Mouse (Mus musculus) CD4-positive naive resting alpha-beta T cell, adult 76 days (primary cell): ENCODE measurements around the gene Lcn10. TPM values are rescaled to one million over a fixed set of nuclear protein-coding genes. Genes with fewer than 3 reads are reported as not detected.

Experiments used
- total RNA-seq: library from RNA; stranded (reverse); gene quantifications from one replicate; pipeline ENCODE4 v1.2.4, GENCODE M21; 2023

Gene Lcn10
- total RNA-seq: not detected

DNA sequence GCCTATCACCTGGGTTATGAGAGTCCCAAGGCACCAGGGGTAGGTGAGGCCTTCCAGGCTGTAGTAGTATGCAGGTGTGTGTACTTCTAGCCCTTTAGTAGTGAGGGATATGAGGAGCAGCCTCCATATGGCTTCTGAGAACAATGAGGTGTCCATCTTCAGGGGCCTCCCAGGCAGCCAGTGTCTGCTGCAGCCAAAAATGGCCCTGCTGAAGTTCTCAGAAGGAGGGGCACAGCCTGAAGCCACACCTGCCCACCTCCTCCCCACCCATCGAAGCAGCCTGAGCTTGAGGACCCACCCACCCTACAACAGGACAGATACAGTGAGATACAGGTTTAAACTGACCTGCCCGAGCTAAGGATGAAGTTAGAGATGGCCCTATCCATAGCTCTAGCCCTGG lies at the start of gene Lcn10:
Gene Lcn10, plus strand, starts transcription at position 301 of the 400 bp plus-strand sequence.

DNA sequence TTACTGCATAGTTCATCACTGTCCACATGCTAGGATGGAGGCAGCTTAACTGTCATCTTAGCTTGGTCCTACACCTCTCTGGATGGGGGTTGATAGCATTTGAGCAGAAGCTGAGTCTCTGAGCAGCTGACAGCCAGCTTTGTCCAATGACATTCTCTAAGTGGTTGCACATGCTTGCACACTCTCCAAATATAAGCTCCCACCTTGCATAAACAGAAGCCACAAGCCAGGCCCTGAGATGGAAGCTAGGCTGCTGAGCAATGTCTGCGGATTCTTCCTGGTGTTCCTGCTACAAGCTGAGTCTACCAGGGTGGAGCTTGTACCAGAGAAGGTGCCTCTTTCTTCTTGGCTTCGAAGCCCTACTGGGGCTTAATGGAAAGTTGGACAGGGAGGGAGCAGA lies 29.6 kb upstream of the Lcn10 start, which contains the start of gene Lcn8:
Gene Lcn8, plus strand, starts transcription at position 219 of the 400 bp plus-strand sequence.

DNA sequence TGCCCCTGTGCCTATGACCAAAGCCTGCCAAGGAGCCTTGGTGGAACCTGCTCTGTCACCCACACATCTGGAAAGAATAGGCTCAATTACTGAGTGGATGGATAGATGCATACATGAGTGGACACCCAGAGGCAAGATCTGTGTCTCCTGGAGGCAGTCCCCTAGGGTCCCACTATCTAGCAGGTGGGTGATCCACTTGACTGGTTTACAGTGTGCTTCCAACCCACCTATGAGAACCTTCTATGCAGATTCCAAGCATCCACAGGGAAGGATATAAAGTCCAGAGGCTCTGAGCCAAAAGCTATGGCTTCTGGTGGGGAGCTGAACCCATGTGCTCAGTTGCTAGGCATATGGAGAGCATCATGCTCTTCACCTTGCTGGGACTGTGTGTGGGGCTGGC lies 24.9 kb upstream of the Lcn10 start, which contains the start of gene Lcn5:
Gene Lcn5, plus strand, starts transcription at position 301 of the 400 bp plus-strand sequence.

DNA sequence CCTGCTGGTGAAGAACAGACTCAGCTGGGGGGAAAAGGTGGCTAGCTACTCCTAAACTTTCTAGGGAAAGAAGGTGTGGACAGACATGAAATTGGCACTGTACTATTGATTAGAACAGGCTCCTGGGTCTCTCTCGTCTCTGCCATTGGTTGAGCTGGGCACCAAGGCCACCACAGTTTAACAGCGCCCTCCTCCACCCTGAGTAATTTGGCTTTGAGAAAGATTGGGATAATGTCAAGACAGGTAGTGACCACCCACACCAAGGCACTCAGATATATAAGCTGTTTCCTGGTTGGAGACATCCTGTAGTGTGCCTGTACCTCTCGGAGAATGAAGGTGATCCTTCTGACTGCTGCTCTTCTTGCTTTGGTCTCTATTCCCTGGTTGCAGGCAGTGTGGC lies 6.0 kb upstream of the Lcn10 start, which contains the start of gene Lcn6:
Gene Lcn6, plus strand, starts transcription at position 301 of the 400 bp plus-strand sequence.

DNA sequence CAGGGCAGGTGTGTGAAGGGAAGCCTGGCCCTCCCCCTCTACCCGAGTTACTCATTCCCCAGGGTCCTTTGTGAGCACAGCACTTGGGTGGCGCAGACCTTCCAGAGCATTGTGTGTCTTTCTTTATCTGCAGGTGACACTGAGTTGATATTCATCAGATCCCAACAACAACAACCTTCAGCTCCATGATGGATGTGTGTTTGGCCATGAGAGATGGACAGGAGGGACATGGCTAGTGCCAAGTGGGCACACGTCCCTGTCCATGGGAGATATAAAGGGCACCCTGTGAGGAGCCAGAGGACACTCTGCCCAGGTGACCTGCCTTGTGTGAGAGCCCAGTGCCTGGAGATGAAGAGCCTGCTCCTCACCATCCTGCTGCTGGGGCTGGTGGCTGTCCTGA lies 17.2 kb downstream of the Lcn10 start, which contains the start of gene Obp2a:
Gene Obp2a, plus strand, starts transcription at position 301 of the 400 bp plus-strand sequence.

DNA sequence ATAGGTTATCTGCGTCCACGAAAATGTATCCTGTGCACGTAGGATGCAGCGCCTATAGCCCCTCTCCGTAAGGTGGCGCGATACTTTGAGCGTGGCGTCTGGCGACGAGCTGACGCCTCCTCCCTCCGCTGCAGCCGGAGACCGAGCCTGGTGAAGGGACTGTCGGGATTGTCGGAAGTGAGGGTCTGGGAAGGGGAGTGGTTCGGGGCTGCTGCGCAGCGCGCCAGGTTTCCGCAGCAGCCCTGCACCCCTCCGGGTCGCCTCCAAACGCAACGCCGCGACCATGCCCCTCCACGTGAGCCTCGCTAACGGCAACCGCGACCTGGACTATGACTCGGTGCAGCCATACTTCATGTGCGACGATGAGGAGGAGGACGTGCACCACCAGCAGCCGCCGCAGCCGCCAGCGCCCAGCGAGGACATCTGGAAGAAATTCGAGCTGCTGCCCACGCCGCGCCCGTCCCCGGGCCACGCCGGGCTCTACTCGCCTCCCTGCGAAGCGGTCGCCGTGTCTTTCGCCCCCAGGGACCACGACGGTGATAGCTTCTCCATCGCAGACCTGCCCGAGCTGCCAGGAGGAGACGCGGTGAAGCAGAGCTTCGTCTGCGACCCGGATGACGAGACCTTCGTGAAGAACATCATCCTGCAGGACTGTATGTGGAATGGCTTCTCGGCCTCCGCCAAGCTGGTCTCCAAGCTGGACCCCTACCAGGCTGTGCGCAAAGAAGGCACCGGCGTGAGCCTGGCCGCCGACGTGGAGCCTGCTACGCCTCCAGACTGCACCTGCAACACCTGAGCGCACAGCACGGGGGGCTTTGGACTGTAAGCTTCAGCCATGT lies 24.3 kb downstream of the Lcn10 start, which contains the start of gene Bmyc:
Gene Bmyc, plus strand, starts transcription at position 97 of the 839 bp plus-strand sequence.

Other genes with a start within 250 kb of the Lcn10 start
- gene Clic3, start 225.9 kb upstream of the Lcn10 start, total RNA-seq: not detected
- 74.0 TPM for gene Paxx, start 221.6 kb upstream of the Lcn10 start, total RNA-seq
- gene Ptgds, start 212.7 kb upstream of the Lcn10 start, total RNA-seq: not detected
- gene Lcn12, start 188.8 kb upstream of the Lcn10 start, total RNA-seq: not detected
- gene Fbxw5, start 182.0 kb upstream of the Lcn10 start, total RNA-seq: 61.4 TPM
- gene C8g, start 181.0 kb upstream of the Lcn10 start, total RNA-seq: 0.50 TPM
- gene Traf2, start 135.8 kb upstream of the Lcn10 start, total RNA-seq: 35.1 TPM
- 98.0 TPM for gene Edf1, start 124.9 kb upstream of the Lcn10 start, total RNA-seq
- gene Mamdc4, start 107.9 kb upstream of the Lcn10 start, total RNA-seq: 2.7 TPM
- 25.7 TPM for gene Phpt1, start 107.5 kb upstream of the Lcn10 start, total RNA-seq
- 0.38 TPM for gene Ajm1, start 101.0 kb upstream of the Lcn10 start, total RNA-seq
- gene Rabl6, start 74.2 kb upstream of the Lcn10 start, total RNA-seq: 100 TPM
- gene Ccdc183, start 65.0 kb upstream of the Lcn10 start, total RNA-seq: not detected
- gene Tmem141, start 60.7 kb upstream of the Lcn10 start, total RNA-seq: 0.79 TPM
- gene Fcna, start 54.7 kb upstream of the Lcn10 start, total RNA-seq: 7.5 TPM
- gene Lcn8, start 29.6 kb upstream of the Lcn10 start, total RNA-seq: not detected
- gene Lcn5, start 24.8 kb upstream of the Lcn10 start, total RNA-seq: not detected
- not detected for gene Lcn6, start 5.9 kb upstream of the Lcn10 start, total RNA-seq
- gene Obp2a, start 17.3 kb downstream of the Lcn10 start, total RNA-seq: not detected
- gene Bmyc, start 24.0 kb downstream of the Lcn10 start, total RNA-seq: 15.2 TPM
- not detected for gene Obp2b, start 54.3 kb downstream of the Lcn10 start, total RNA-seq
- not detected for gene Lcn3, start 82.8 kb downstream of the Lcn10 start, total RNA-seq
- not detected for gene Lcn11, start 94.3 kb downstream of the Lcn10 start, total RNA-seq
- gene Gm13539, start 99.5 kb downstream of the Lcn10 start, total RNA-seq: not detected
- not detected for gene Glt6d1, start 133.1 kb downstream of the Lcn10 start, total RNA-seq
- gene Lcn9, start 140.4 kb downstream of the Lcn10 start, total RNA-seq: not detected
- gene Sohlh1, start 164.5 kb downstream of the Lcn10 start, total RNA-seq: not detected
- gene Kcnt1, start 181.0 kb downstream of the Lcn10 start, total RNA-seq: not detected